Mouse (Mus musculus) small intestine, adult 2 months (tissue): ENCODE results near the gene Zfp950. TPM values are rescaled to one million over a fixed set of nuclear protein-coding genes. Genes with fewer than 3 reads are reported as not detected.

Experiments used
- H3K27ac ChIP-seq: fragments of 200-500 bp; 2 replicates; pipeline ENCODE4 v1.5.1; 2012; ENCODE audit warnings: low read depth, low read length, control low read depth, inconsistent platforms; ENCODE audit not compliant: insufficient read depth
- H3K27me3 ChIP-seq: fragments of 200-500 bp; 2 replicates; pipeline ENCODE4 v1.6.1; 2012; ENCODE audit warnings: mild to moderate bottlenecking, moderate library complexity, low read length, inconsistent platforms; ENCODE audit not compliant: control insufficient read depth, insufficient read depth
- H3K36me3 ChIP-seq: fragments of 200-500 bp; 2 replicates; pipeline ENCODE4 v1.6.1; 2012; ENCODE audit warnings: mild to moderate bottlenecking, low read length, control low read depth, inconsistent platforms; ENCODE audit not compliant: control insufficient read depth, insufficient read depth
- H3K4me1 ChIP-seq: fragments of 200-500 bp; 2 replicates; pipeline ENCODE4 v1.6.1; 2012; ENCODE audit warnings: low read length, inconsistent platforms, mixed read lengths; ENCODE audit not compliant: control insufficient read depth, insufficient read depth, insufficient read length
- H3K4me3 ChIP-seq: fragments of 200-500 bp; 2 replicates; pipeline ENCODE4 v1.5.1; 2012; ENCODE audit warnings: low read depth, mild to moderate bottlenecking, control low read depth, inconsistent platforms, low read length, moderate library complexity
- CTCF ChIP-seq: fragments of 200-500 bp; IDR thresholded peaks from 2 replicates; pipeline ENCODE4 v1.5.1; 2012; ENCODE audit warnings: low read depth, mild to moderate bottlenecking, control low read depth, inconsistent platforms, low read length, moderate library complexity, mixed read lengths; ENCODE audit not compliant: insufficient replicate concordance, insufficient read length; ENCODE audit errors: extremely low read depth
- POLR2A ChIP-seq: fragments of 200-500 bp; IDR thresholded peaks from 2 replicates; pipeline ENCODE4 v1.6.1; 2012; ENCODE audit warnings: low read depth, mild to moderate bottlenecking, control low read depth, inconsistent platforms, low read length, moderate library complexity
- WGBS: fragments of 180-500 bp; shearing (Covaris S2); methylation state at CpG from one replicate; pipeline ENCODE4 v1.1.7; 2018; 5-methylcytosine and 5-hydroxymethylcytosine counted together
- polyA plus RNA-seq: library from polyadenylated mRNA; depleted of rRNA; stranded (reverse); fragments of >200 nt; gene quantifications from 2 replicates; pipeline ENCODE4 v1.2.3, GENCODE M21; 2012; rRNA removed

Zfp950 gene
- polyA plus RNA-seq, 1 experiment = 2.7 TPM

DNA sequence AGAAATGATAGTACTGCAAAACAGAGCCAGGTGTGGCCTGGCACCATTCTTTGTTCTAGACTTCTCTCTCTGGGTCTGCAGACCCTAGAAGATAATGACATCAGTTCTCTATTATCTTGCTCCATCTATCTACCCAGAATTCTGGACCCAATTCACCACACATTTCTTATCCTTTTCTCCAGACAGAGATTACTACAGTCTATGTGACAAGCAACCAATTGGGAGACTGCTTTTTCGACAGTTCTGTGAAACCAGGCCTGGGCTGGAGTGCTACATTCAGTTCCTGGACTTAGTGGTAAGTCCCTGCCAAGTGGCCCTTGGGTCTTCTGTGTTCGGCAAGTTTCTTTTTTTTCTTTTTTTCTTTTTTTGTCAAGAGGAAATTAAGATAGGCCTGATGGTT, 109.1 kb downstream of the Zfp950 start:
- Histone ChIP-seq H3K27me3 (no peaks in the 10 kb centered on the region), H3K27ac (no peak overlapping the region), H3K4me1 (peaks cover 6% of the 10 kb centered on the region; the same call in 1 of the 2 replicates), H3K36me3 (no peaks in the 10 kb centered on the region), H3K4me3 (no peak overlapping the region)
- WGBS = 76% methylated on average over 2 of the region's 2 CpGs
- no peak for TF ChIP-seq POLR2A
- TF ChIP-seq CTCF = no peak

DNA sequence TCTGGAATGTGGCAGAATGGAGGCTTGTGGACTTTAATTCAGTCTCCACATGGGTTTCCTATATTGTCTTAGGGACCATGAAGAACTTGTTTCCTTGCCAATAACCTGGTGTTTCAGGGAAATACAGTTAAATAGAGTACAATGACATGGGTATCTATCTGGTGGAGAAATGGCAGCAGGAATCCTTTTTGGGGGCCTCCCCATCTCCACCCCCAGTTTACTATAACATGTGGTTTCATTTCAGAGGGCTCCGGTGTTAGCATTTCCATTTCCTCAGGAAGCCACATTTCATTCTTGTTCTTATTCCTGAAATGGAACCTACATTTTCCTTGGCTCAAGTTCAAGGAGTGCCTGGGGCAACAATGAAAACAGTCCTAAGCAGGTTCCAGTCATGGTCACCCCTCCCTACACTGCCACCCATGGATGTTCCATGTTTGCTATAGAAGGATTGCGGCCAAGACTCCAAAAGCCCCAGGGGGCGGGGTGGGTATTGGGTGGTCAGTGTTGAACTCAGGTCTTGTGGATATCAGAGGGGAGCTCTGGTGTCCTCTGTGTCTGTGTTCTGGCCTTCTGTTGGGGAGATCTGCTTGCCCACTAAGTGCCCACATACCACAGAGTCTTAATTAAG, 118.6 kb downstream of the Zfp950 start:
- no peak overlapping the region for H3K4me3 ChIP-seq
- peaks cover 1% of the 10 kb centered on the region; the same call in 1 of the 2 replicates for H3K4me1 ChIP-seq
- H3K27ac ChIP-seq = no peak overlapping the region
- TF ChIP-seq POLR2A (no peak), CTCF (no peak)
- H3K36me3 ChIP-seq = no peaks in the 10 kb centered on the region
- 91% methylated on average over 3 of the region's 3 CpGs for WGBS
- no peaks in the 10 kb centered on the region for H3K27me3 ChIP-seq

DNA sequence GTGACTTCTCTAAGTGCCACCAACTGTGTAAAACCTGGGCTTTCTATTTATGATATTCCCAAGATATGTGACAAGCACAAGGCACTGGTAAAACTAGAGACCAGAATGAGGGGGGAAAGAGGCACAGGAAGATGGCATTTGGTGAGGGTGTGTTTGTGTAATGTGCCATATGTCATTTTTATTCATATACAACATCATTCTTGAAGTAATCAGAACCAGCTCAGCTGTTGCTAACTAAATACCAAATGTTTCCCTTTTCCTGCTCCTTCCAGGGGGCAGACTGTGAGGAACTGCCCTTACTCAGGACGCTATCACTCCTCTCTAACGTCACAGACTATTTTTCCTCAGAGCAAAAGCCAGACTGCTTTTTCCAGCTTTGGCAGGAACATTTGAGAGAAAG, 119.1 kb downstream of the Zfp950 start:
- peaks cover 1% of the 10 kb centered on the region; the same call in 1 of the 2 replicates for H3K4me1 ChIP-seq
- H3K36me3 ChIP-seq = no peaks in the 10 kb centered on the region
- H3K27me3 ChIP-seq = no peaks in the 10 kb centered on the region
- 70% methylated on average over 2 of the region's 2 CpGs for WGBS
- no peak for TF ChIP-seq POLR2A
- no peak for TF ChIP-seq CTCF
- no peak overlapping the region for H3K4me3 ChIP-seq
- H3K27ac ChIP-seq = no peak overlapping the region

DNA sequence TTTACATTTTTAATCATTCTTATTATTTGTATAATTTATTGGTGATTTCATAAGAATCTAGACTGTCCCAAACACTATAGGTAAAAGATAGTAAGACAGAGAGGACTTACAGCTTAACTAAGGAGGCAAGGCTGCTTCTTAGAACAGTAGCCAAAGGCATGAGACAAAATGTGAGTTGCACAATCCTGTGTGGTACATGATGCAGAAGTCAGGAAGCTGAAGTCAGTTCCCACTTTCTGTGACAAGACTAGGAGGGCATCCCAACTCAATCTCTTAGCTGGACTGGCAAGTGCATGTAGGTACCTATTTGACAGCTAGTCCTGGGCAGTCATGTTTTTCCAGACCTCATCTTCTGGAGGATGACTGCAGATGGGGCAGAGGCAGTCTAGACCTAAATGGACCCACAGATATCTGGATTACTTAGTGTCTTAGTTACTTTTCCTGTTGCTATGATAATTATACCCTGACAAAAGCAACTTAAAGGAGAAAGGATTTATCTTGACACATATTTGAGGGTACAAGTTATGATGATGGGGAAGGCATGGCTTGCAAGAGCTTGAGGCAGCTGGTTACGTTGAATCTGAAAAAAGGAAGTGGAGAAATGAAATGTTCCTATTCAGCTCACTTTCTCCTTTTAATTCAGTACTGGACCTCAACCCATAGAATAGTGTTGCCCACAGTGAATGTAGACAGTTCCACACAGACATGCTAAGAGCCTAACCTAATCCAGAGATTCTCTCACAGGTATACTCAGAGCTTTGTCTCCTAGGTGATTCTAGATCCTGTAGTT, 123.0 kb downstream of the Zfp950 start:
- peaks cover 1% of the 10 kb centered on the region; the same call in 1 of the 2 replicates for H3K4me1 ChIP-seq
- H3K36me3 ChIP-seq = no peaks in the 10 kb centered on the region
- WGBS = 93% methylated on average over 1 of the region's 1 CpGs
- H3K27ac ChIP-seq = no peak overlapping the region
- no peak for TF ChIP-seq CTCF
- H3K4me3 ChIP-seq = no peak overlapping the region
- no peaks in the 10 kb centered on the region for H3K27me3 ChIP-seq

DNA sequence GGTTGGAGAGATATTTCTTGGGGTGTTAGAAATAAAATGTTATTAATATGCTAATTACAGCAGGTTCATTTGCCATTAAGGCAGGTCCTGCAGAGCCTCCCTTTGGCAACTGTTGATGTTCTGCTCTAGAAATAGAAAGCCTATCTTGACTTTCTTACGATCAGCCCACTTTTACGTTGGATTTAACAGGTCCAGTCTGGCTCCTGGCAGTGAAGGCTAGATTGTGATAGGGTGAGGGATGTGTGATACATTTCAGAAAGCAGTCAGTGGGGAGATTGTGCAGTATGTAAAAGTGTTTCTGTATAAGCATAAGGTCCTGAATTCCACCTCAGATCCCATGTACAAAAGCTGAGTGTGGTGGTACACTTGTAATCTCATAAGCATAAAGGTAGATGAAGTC, 131.4 kb downstream of the Zfp950 start:
- WGBS = 87% methylated on average over 2 of the region's 2 CpGs
- TF ChIP-seq CTCF (no peak), POLR2A (no peak)
- no peaks in the 10 kb centered on the region for H3K4me1 ChIP-seq
- H3K4me3 ChIP-seq = no peak overlapping the region
- no peak overlapping the region for H3K27ac ChIP-seq
- no peaks in the 10 kb centered on the region for H3K27me3 ChIP-seq
- H3K36me3 ChIP-seq = no peaks in the 10 kb centered on the region

Other genes starting within 250 kb of the Zfp950 start
- gene Gm7102, start 35.5 kb upstream of the Zfp950 start, polyA plus RNA-seq = not detected in 2 replicates
- not detected in 2 replicates for gene Gm6020, start 43.0 kb upstream of the Zfp950 start, polyA plus RNA-seq
- gene Csf2ra, start 87.6 kb upstream of the Zfp950 start, polyA plus RNA-seq = 84.2 and 140 TPM in 2 replicates
- not detected in 2 replicates for gene Gm21060, start 156.2 kb upstream of the Zfp950 start, polyA plus RNA-seq